Mouse (Mus musculus) neutrophil, adult 65 days (primary cell): Measurements from ENCODE around the gene Isg15. TPM values are rescaled to one million over a fixed set of nuclear protein-coding genes. Genes with fewer than 3 reads are reported as not detected.

ENCODE experiments used
- total RNA-seq: library from RNA; stranded (reverse); gene quantifications from 2 replicates; pipeline ENCODE4 v1.2.4, GENCODE M21; 2023

Isg15 gene
- total RNA-seq: 10.6 and 19.0 TPM in 2 replicates

GRCm38 (mm10) chr4:156200623-156201475 lies at the start of gene Isg15:
Gene Isg15, minus strand, starts transcription at chr4:156200818.

GRCm38 (mm10) chr4:156235808-156236533 lies 35.4 kb upstream of the Isg15 start, which contains the start of gene Noc2l:
Gene Noc2l, plus strand, starts transcription at chr4:156236010.

GRCm38 (mm10) chr4:156234701-156235213 lies 34.1 kb upstream of the Isg15 start, which contains the start of gene Plekhn1:
Gene Plekhn1, minus strand, starts transcription at chr4:156234857.

GRCm38 (mm10) chr4:156215649-156216048 lies 15.0 kb upstream of the Isg15 start, which contains the start of gene Perm1:
Gene Perm1, plus strand, starts transcription at chr4:156215868.

GRCm38 (mm10) chr4:156203001-156203412 lies 2.4 kb upstream of the Isg15 start, which contains the start of gene AW011738:
Gene AW011738, plus strand, starts transcription at chr4:156203304.

GRCm38 (mm10) chr4:156197131-156197828 lies 3.3 kb downstream of the Isg15 start, which contains the start of gene Agrn:
Gene Agrn, minus strand, starts transcription at chr4:156197488.

Other genes starting within 250 kb of the Isg15 start
- 18.1 and 25.1 TPM in 2 replicates for gene C1qtnf12, start 238.5 kb downstream of the Isg15 start, total RNA-seq
- 1.6 and 1.9 TPM in 2 replicates for gene B3galt6, start 208.2 kb downstream of the Isg15 start, total RNA-seq
- gene Sdf4, start 207.9 kb downstream of the Isg15 start, total RNA-seq: 101 and 115 TPM in 2 replicates
- gene Tnfrsf4, start 187.0 kb downstream of the Isg15 start, total RNA-seq: 1.5 and 2.1 TPM in 2 replicates
- 3.5 and 6.8 TPM in 2 replicates for gene Tnfrsf18, start 174.7 kb downstream of the Isg15 start, total RNA-seq
- not detected in 2 replicates for gene Ttll10, start 141.4 kb downstream of the Isg15 start, total RNA-seq
- 12.2 and 12.7 TPM in 2 replicates for gene 9430015G10Rik, start 90.8 kb downstream of the Isg15 start, total RNA-seq
- 0.18 and 0.35 TPM in 2 replicates for gene Rnf223, start 70.3 kb downstream of the Isg15 start, total RNA-seq
- gene Agrn, start 3.3 kb downstream of the Isg15 start, total RNA-seq: 17.6 and 18.5 TPM in 2 replicates
- gene AW011738, start 2.5 kb upstream of the Isg15 start, total RNA-seq: 5.9 and 7.6 TPM in 2 replicates
- gene Perm1, start 15.1 kb upstream of the Isg15 start, total RNA-seq: not detected in 2 replicates
- 13.2 and 19.2 TPM in 2 replicates for gene Plekhn1, start 34.0 kb upstream of the Isg15 start, total RNA-seq
- 18.4 and 27.6 TPM in 2 replicates for gene Noc2l, start 35.2 kb upstream of the Isg15 start, total RNA-seq
- gene Samd11, start 54.8 kb upstream of the Isg15 start, total RNA-seq: 3.5 and 6.7 TPM in 2 replicates
- gene Vmn2r-ps159, start 130.3 kb upstream of the Isg15 start, total RNA-seq: not detected in 2 replicates